Mouse (Mus musculus) R1 (cell line): ENCODE measurements around the gene Adarb2.

Experiments used
- DNase-seq: peaks from one replicate; pipeline ENCODE4 v3.0.0-alpha.2; 2018; ENCODE audit warnings: low read depth, low spot score

The Adarb2 gene

DNA sequence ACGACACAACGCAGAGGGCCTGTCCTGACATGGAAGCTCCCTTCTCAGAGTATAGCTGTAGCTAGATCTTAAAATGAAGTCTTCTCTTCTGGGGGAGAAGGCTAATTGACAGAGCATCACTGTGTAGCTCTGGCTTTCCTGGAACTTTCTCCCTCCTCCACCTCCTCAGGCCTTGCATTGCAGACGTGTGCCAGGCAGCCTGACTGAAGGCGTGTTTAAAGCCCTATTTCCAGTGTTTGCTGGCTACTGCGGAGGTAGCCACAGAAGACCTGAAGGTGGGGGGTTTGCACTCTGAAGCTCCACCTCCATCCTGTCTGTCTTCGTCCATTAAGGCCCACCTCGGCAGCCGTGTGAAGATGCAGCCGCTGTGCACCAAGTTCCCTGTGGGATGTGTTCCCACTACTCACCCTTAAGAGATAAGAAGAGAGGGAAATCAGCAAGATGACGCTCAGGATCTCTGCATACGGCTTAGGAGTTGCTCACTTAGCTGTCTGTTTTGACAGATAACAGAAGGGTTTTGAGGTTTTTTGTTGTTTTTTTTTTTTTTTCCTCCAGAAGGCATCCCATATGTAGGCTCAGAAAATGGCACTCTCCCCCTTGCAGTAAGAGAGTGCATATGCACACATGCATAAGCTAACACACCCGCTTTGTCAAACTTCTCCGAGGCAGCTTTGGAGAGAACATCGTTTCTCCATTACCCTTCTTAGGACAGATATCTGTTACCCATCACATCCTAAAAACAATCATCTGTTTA lies 581.8 kb downstream of the Adarb2 start:
- DNase-seq = no peak

DNA sequence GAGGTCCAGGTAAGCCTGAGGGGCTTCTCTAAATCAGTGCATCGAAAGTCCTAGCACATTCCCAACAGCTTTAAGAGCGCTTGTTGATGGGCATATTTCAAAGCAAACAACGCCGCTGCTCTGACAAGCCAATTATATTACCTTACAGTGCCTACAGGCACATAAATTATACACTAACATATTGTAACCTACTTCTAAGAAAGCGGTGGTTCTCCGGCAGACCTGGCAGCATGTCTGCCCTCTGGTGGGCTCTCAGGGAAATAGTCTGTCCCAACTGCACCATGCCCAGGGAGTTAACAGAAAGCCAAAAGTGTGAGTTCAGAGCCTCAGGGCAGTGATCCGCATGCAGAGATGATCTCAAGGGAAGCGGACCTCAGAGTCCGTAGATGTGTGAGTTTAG lies 582.5 kb downstream of the Adarb2 start:
- DNase-seq = peak; percentile 63

DNA sequence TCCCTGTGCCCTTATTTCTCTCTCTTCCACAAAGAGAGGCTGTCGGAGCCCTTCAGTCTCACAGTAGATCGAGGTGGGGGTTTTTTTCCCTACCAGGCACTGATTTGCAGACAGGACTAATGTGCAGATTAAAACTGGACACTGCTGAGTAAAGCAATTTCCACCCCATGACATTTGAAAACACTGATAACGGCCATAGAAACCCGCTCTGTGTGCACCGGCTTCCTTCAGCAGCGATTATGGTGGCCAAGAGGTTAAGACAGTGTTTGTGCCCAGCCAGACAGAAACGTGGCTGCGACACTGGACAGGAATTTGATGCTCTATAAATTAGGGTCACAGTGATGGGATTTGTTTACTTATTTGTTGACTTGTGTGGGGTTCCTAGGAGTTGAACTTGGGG lies 590.6 kb downstream of the Adarb2 start:
- no peak for DNase-seq

DNA sequence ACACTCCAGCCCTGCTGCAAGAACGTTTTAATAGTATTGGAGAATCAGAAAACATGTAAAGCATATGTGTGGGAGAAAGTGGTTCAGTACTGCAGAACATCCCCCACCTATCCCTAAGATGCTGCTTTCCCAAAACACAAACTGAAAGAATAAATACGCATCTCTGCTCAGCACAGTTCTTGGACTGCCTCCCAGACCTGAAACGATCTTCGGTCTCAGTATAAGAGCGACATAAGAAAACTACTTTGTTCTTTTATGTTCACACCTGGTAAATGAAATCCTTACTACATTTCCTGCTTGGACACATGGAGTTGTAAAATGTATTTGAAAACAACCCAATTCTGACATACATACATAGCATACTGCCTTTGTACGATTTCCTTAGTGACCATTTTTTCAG lies 597.9 kb downstream of the Adarb2 start:
- no peak for DNase-seq

DNA sequence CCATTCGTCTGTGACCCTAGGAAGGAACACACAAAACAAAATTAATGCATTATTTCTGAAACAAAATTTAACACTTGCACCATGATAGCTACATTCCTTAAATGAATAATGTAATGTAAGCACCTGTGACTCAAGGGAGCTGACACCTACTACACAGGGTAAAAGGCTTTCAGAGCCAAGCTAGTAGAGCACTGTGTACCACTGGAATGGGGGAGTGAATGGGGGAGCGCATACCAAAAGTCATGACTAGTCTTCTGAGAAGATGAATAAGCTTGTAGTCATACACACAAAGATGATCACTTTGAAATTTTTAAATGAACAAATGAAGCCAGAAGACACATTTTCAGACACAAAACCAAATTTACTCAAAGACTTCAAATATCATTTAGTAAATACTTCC lies 603.3 kb downstream of the Adarb2 start:
- no peak for DNase-seq
